Mouse (Mus musculus) forebrain, embryonic 15.5 days (tissue): Measurements from ENCODE around the gene Gtsf1. TPM values are rescaled to one million over a fixed set of nuclear protein-coding genes. Genes with fewer than 3 reads are reported as not detected.

Source experiments
- ATAC-seq: fragments of 200-750 bp; cut with Nextera tagmentation; replicated peaks from 2 replicates; pipeline ENCODE4 v1.8.0; 2017; ENCODE audit warnings: mild to moderate bottlenecking, moderate TSS enrichment, moderate library complexity
- H3K27ac ChIP-seq: fragments of 300-500 bp; sonication (generic); replicated peaks from 2 replicates; pipeline ENCODE4 v1.5.1; 2015; ENCODE audit warnings: mild to moderate bottlenecking, inconsistent platforms
- H3K27me3 ChIP-seq: fragments of 300-500 bp; sonication (generic); 2 replicates; pipeline ENCODE4 v1.6.1; 2015; ENCODE audit warnings: inconsistent platforms
- H3K36me3 ChIP-seq: fragments of 300-500 bp; sonication (generic); 2 replicates; pipeline ENCODE4 v1.6.1; 2015; ENCODE audit warnings: mild to moderate bottlenecking, inconsistent platforms
- H3K4me1 ChIP-seq: fragments of 300-500 bp; sonication (generic); 2 replicates; pipeline ENCODE4 v1.6.1; 2015; ENCODE audit warnings: inconsistent platforms
- H3K4me2 ChIP-seq: fragments of 300-500 bp; sonication (generic); replicated peaks from 2 replicates; pipeline ENCODE4 v1.6.1; 2015; ENCODE audit warnings: mild to moderate bottlenecking, inconsistent platforms
- H3K4me3 ChIP-seq: fragments of 300-500 bp; sonication (generic); 2 replicates; pipeline ENCODE4 v1.5.1; 2015; ENCODE audit warnings: mild to moderate bottlenecking, inconsistent platforms
- H3K9ac ChIP-seq: fragments of 300-500 bp; sonication (generic); replicated peaks from 2 replicates; pipeline ENCODE4 v1.6.1; 2015; ENCODE audit warnings: mild to moderate bottlenecking, inconsistent platforms
- H3K9me3 ChIP-seq: fragments of 300-500 bp; sonication (generic); 2 replicates; pipeline ENCODE4 v1.6.1; 2016; ENCODE audit warnings: inconsistent platforms
- WGBS: fragments of 180-500 bp; shearing (Covaris S2); methylation state at CpG from one replicate; pipeline ENCODE4 v1.1.7; 2015; ENCODE audit warnings: mixed read lengths; 5-methylcytosine and 5-hydroxymethylcytosine counted together
- polyA plus RNA-seq: library from polyadenylated mRNA; unstranded; fragments of >200 nt; fragmentation: Nextera tagmentation; extraction: Ambion mirVana; gene quantifications from 2 replicates; pipeline ENCODE4 v1.2.1, GENCODE M21; 2015

Gene Gtsf1
- polyA plus RNA-seq, 1 experiment from 2014 or later, result not detected

- H3K4me3 ChIP-seq, result no peak overlapping the region
- no peaks in the 10 kb centered on the region for H3K9me3 ChIP-seq
- no peak overlapping the region for H3K27ac ChIP-seq
- WGBS, result 78% methylated on average over 7 of the region's 7 CpGs
- peaks cover 23% of the 10 kb centered on the region for H3K4me1 ChIP-seq
- no peaks in the 10 kb centered on the region for H3K27me3 ChIP-seq
- no peak overlapping the region for H3K4me2 ChIP-seq
- ATAC-seq, result no peak
- no peak overlapping the region for H3K9ac ChIP-seq
- no peaks in the 10 kb centered on the region for H3K36me3 ChIP-seq
These were observed 67.9 kb downstream of the Gtsf1 start for GRCm38 (mm10) chr15:103362333-103362732.

DNA sequence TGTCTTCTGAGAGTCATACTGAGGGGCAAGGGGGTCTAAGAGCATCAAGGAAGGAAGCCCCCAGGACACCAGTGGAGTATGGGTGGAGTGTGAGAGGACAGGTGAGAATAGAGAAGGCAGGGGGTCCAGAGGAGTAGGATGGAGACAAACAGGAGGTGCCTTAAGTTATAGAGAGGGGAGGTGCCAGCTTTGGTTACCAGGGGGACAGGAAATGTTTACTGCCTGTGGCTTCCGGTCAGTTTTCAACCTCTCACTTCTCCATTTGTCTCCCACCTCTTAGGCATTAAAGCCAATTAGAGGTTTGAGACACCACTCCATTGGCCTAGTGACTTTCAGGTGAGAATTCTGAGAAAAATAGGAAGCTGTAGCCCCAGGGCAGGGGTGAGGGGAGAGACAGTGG lies 69.0 kb downstream of the Gtsf1 start:
- Histone ChIP-seq H3K9ac (no peak overlapping the region), H3K27ac (no peak overlapping the region), H3K9me3 (no peaks in the 10 kb centered on the region), H3K36me3 (no peaks in the 10 kb centered on the region), H3K27me3 (no peaks in the 10 kb centered on the region), H3K4me1 (peaks cover 14% of the 10 kb centered on the region), H3K4me3 (no peak overlapping the region), H3K4me2 (no peak overlapping the region)
- WGBS, result 87% methylated on average over 1 of the region's 1 CpGs
- no peak for ATAC-seq

DNA sequence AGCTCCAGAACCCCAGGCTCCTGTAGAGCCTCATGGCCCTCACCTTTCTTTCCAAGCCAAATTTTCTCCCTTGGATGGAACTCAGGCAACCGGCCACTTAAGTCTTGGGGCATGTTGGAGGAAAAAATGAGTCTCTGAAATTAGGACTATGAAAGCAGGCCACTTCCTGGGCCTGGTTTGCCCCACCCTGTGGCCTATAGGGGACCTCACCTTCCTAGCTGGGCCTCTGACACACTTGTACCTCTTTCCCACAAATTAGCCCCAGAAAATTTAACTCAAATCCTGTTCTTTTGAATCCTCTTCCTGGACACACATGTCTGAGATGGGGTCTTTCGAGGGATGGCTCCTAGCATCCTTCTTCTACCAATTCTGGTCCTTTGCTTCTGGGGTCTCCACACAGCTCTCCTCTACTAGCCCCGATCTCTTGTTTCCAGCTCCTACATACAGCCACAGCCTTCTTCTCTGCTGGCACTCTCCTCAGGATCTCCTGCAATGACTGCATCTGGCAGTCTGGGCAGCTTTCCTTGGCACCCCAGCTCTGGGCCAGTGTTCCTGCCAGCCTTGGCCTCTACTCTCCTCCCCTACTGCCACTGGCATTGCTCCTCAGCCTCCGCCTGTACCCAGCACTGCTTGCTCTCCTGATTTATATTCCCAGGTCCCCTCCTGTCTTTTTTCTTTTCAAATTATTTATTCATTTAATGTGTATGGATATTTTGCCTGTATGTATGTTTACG lies 70.2 kb downstream of the Gtsf1 start:
- Histone ChIP-seq H3K4me2 (no peak overlapping the region), H3K4me1 (peaks cover 2% of the 10 kb centered on the region; the same call in 1 of the 2 replicates), H3K36me3 (no peaks in the 10 kb centered on the region), H3K27ac (no peak overlapping the region), H3K4me3 (no peak overlapping the region), H3K27me3 (no peaks in the 10 kb centered on the region), H3K9ac (no peak overlapping the region), H3K9me3 (no peaks in the 10 kb centered on the region)
- 84% methylated on average over 5 of the region's 5 CpGs for WGBS
- ATAC-seq, result no peak

- Histone ChIP-seq H3K9ac (no peak overlapping the region), H3K9me3 (no peaks in the 10 kb centered on the region), H3K4me2 (no peak overlapping the region), H3K27ac (no peak overlapping the region), H3K4me1 (no peaks in the 10 kb centered on the region), H3K27me3 (no peaks in the 10 kb centered on the region), H3K36me3 (no peaks in the 10 kb centered on the region), H3K4me3 (no peak overlapping the region)
- ATAC-seq, result 0 out of 2 replicates have a peak, but pooled peaks have one; percentile 2
- 83% methylated on average over 1 of the region's 1 CpGs for WGBS
These were observed 71.2 kb downstream of the Gtsf1 start for GRCm38 (mm10) chr15:103359122-103359510.

DNA sequence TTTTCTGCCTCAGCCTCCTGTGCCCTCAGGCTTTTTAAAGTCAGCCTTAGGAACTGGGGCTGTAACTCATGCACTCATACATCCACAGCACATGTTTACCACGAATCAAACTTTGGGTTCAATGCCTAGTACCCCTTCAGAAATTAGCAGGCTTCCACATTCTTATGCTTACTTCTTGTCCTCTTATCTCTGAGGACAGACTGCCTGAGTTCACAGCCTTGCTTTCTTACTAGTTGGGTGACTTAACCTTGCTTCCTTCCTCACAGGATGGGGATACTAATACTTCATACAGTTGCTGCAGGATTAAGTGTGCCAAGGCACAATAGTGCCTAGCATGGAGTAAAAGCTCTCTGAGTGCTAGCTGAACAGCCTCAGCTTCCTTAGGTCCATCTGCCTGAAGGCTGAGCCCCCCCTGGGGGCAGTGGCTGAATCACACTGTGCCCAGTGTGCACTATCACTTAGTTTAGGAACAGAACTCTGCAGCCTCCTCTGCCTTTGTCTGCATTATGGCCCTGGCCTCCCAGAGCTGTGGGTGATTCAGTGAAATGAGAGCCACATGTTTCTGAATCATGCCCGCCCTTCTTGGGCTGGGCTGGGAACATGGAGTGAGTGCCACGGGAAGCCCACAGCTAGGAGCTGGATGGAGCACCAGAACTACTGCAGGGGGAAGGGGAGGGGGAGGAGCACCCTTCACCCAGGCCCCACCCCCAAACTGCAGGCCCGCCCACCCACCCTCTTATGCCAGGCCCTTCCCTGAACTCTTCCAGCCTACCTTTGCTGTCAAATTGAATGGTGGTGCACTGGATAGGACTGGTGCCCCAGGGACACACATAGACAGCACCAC lies 71.8 kb downstream of the Gtsf1 start:
- Histone ChIP-seq H3K9ac (no peak overlapping the region), H3K9me3 (no peaks in the 10 kb centered on the region), H3K27me3 (no peaks in the 10 kb centered on the region), H3K4me3 (no peak overlapping the region), H3K36me3 (no peaks in the 10 kb centered on the region), H3K4me1 (no peaks in the 10 kb centered on the region), H3K4me2 (no peak overlapping the region), H3K27ac (no peak overlapping the region)
- ATAC-seq, result peak; percentile 39
- WGBS, result 43% methylated on average over 4 of the region's 4 CpGs

GRCm38 (mm10) chr15:103357817-103358216 lies 72.5 kb downstream of the Gtsf1 start:
- Histone ChIP-seq H3K9ac (no peak overlapping the region), H3K4me3 (no peak overlapping the region), H3K4me2 (no peak overlapping the region), H3K27me3 (no peaks in the 10 kb centered on the region), H3K4me1 (no peaks in the 10 kb centered on the region), H3K9me3 (no peaks in the 10 kb centered on the region), H3K27ac (no peak overlapping the region), H3K36me3 (no peaks in the 10 kb centered on the region)
- no peak for ATAC-seq
- WGBS, result 86% methylated on average over 4 of the region's 4 CpGs

- ATAC-seq, result no peak
- H3K27ac ChIP-seq, result no peak overlapping the region
These were observed 74.1 kb downstream of the Gtsf1 start for GRCm38 (mm10) chr15:103356130-103356529.

GRCm38 (mm10) chr15:103355420-103355819 lies 74.8 kb downstream of the Gtsf1 start:
- no peak overlapping the region for H3K4me3 ChIP-seq
- H3K27me3 ChIP-seq, result no peaks in the 10 kb centered on the region
- H3K36me3 ChIP-seq, result no peaks in the 10 kb centered on the region
- no peak for ATAC-seq
- no peak overlapping the region for H3K27ac ChIP-seq
- H3K4me1 ChIP-seq, result no peaks in the 10 kb centered on the region
- H3K9ac ChIP-seq, result no peak overlapping the region
- no peaks in the 10 kb centered on the region for H3K9me3 ChIP-seq
- no peak overlapping the region for H3K4me2 ChIP-seq
- WGBS, result 82% methylated on average over 4 of the region's 4 CpGs

More at GRCm38 (mm10) chr15:103356130-103356529, 74.1 kb downstream of the Gtsf1 start:
- Histone ChIP-seq H3K4me3 (no peak overlapping the region), H3K36me3 (no peaks in the 10 kb centered on the region), H3K4me1 (no peaks in the 10 kb centered on the region), H3K9me3 (no peaks in the 10 kb centered on the region), H3K4me2 (no peak overlapping the region), H3K27me3 (no peaks in the 10 kb centered on the region), H3K9ac (no peak overlapping the region)
- WGBS, result 78% methylated on average over 4 of the region's 4 CpGs

GRCm38 (mm10) chr15:103354690-103355089 lies 75.6 kb downstream of the Gtsf1 start:
- WGBS, result 86% methylated on average over 2 of the region's 2 CpGs

GRCm38 (mm10) chr15:103353511-103354256 lies 76.6 kb downstream of the Gtsf1 start:
- 95% methylated on average over 11 of the region's 11 CpGs for WGBS
- no peaks in the 10 kb centered on the region for H3K27me3 ChIP-seq
- ATAC-seq, result no peak

More at GRCm38 (mm10) chr15:103354690-103355089, 75.6 kb downstream of the Gtsf1 start:
- H3K4me1 ChIP-seq, result no peaks in the 10 kb centered on the region
- ATAC-seq, result no peak
- no peak overlapping the region for H3K9ac ChIP-seq
- no peaks in the 10 kb centered on the region for H3K9me3 ChIP-seq
- no peaks in the 10 kb centered on the region for H3K27me3 ChIP-seq
- no peaks in the 10 kb centered on the region for H3K36me3 ChIP-seq
- no peak overlapping the region for H3K27ac ChIP-seq
- no peak overlapping the region for H3K4me3 ChIP-seq
- H3K4me2 ChIP-seq, result no peak overlapping the region

DNA sequence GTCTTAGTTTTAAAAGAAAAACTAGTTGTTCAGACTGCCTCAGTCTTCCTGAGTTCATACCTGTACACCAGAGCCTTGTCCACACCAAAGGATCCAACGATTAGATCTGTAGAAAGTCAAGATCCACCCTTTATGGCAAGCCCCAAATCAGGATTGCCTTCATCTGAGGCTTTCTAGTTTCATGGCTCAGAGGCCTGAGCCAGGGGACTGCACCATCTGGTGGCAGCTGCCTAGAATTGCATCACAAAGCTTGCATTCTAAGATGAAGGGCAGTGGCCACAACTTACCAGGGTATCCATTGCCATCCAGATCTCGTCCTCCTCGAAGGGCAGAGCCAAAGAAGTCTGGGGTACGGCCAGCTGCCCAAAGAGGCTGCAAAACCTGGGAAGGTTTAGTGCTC lies 77.4 kb downstream of the Gtsf1 start:
- Histone ChIP-seq H3K9ac (no peak overlapping the region), H3K9me3 (no peaks in the 10 kb centered on the region), H3K4me3 (no peak overlapping the region), H3K27me3 (no peaks in the 10 kb centered on the region), H3K36me3 (no peaks in the 10 kb centered on the region), H3K4me1 (no peaks in the 10 kb centered on the region), H3K27ac (no peak overlapping the region), H3K4me2 (no peak overlapping the region)
- 35% methylated on average over 4 of the region's 4 CpGs for WGBS
- ATAC-seq, result no peak

More at GRCm38 (mm10) chr15:103353511-103354256, 76.6 kb downstream of the Gtsf1 start:
- H3K27ac ChIP-seq, result no peak overlapping the region
- no peak overlapping the region for H3K4me3 ChIP-seq
- no peaks in the 10 kb centered on the region for H3K4me1 ChIP-seq
- no peaks in the 10 kb centered on the region for H3K36me3 ChIP-seq
- H3K4me2 ChIP-seq, result no peak overlapping the region
- H3K9me3 ChIP-seq, result no peaks in the 10 kb centered on the region
- H3K9ac ChIP-seq, result no peak overlapping the region
